Mouse (Mus musculus): ENCODE results near the gene C1rb. TPM values are rescaled to one million over a fixed set of nuclear protein-coding genes. Genes with fewer than 3 reads are reported as not detected.
"Not testable (repeated sequence)": the region's sequence is repeated elsewhere in the genome, so short reads cannot be mapped to it uniquely, and the experiment has no call there.

Gene C1rb
- not detected in 2 replicates for total RNA-seq (2014; rRNA removed)
- not detected in 2 replicates for polyA plus RNA-seq (2015; fragmentation: Nextera tagmentation; extraction: Ambion mirVana)

DNA sequence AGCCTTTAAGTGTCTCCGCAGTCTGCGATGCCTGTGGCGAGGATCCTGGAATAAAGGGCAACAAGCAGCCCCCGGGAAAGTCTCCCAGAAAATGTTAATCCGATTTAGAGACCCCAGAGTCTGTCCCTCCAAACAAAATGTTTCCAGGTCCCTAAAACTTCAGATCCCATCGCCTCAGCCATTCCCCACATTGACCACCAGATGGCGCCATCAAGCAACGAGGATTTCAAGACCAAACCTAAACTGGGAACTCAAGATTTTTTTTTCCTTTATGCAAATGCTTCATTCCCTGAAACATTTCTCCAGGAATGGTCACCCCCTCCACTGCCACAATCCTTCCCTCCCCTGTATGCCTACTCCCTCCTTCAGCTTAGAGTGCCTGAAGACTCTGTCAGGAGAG, at the start of gene C1rb:
Gene C1rb (plus strand): TSS at position 269 of the 400 bp plus-strand sequence.
- 0 out of 2 replicates have a peak within 1 kb of the TSS, but pooled peaks have one; percentile 26 for H3K4me2 ChIP-seq (ENCODE audit: low read depth, low read length, poor library complexity, severe bottlenecking)
- H3K9ac ChIP-seq (replicated peaks; ENCODE audit: low read length, poor library complexity, severe bottlenecking): no peak within 1 kb of the TSS
- no peaks in the 10 kb centered on the region for H3K36me3 ChIP-seq (ENCODE audit: insufficient read depth, low read length)
- peak; percentile 62 for DNase-seq (ENCODE audit: low spot score)
- ATAC-seq (ENCODE audit: low FRiP score): no peak
- no peak within 1 kb of the TSS for H3K4me3 ChIP-seq (ENCODE audit: low read depth, low read length)
- WGBS: 2% methylated on average over 8 of the region's 8 CpGs
- no peaks in the 10 kb centered on the region for H3K4me1 ChIP-seq (ENCODE audit: insufficient read depth, low read length)
- no peaks in the 10 kb centered on the region for H3K9me3 ChIP-seq (ENCODE audit: low read length)
- no peak within 1 kb of the TSS for H3K27ac ChIP-seq (ENCODE audit: low read depth, low read length)
- TF ChIP-seq CTCF (IDR thresholded peaks at IDR 0.05): peak; percentile 90
- no peaks in the 10 kb centered on the region for H3K27me3 ChIP-seq (ENCODE audit: insufficient read depth, low read length)

DNA sequence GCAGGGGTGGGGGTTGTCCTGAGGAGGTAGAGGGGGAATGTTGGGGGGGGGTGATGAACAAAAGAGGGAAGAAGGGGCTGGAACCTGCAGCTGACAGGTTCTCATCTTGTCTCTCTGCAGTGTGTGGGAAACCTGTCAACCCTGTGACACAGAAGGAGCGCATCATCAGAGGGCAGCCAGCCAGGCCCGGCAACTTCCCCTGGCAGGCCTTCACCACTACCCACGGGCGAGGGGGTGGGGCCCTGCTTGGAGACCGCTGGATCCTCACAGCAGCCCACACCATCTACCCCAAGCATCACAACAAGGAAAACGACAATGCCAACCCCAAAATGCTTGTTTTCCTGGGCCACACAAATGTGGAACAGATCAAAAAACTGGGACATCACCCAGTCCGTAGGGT, 48.0 kb upstream of the C1rb start:
- not testable (repeated sequence) for H3K27ac ChIP-seq (ENCODE audit: low read depth, low read length); H3K4me3 ChIP-seq (ENCODE audit: low read depth, low read length); ATAC-seq (ENCODE audit: low FRiP score); H3K4me2 ChIP-seq (ENCODE audit: low read depth, low read length, poor library complexity, severe bottlenecking); H3K9ac ChIP-seq (replicated peaks; ENCODE audit: low read length, poor library complexity, severe bottlenecking); DNase-seq (ENCODE audit: low spot score); H3K36me3 ChIP-seq (ENCODE audit: insufficient read depth, low read length); H3K9me3 ChIP-seq (ENCODE audit: low read length); H3K4me1 ChIP-seq (ENCODE audit: insufficient read depth, low read length); H3K27me3 ChIP-seq (ENCODE audit: insufficient read depth, low read length)
- 70% methylated on average over 7 of the region's 7 CpGs for WGBS

DNA sequence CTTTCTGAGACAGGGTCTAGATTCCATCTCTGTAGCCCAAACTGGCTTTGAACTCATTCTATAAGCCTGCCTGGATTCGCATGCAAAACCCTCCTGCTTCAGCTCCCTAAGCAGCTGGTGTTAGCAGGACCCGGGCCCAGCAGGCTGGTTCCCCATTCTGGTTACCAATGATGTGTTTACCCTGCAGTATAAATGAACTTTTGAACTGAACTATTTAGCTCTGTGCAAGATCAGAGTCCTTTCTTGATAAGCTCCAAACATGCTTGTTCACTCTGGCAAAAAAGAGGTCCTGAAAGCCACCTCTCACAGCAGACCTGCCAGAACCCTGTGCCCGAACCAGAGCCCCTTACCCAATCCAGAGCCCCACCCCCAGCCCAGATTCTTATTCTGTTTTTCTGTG, 42.2 kb upstream of the C1rb start:
- no peak for TF ChIP-seq CTCF (IDR thresholded peaks at IDR 0.05)
- 80% methylated on average over 3 of the region's 3 CpGs for WGBS
- no peak for DNase-seq (ENCODE audit: low spot score)

GRCm38 (mm10) chr6:124531077-124531476, 39.0 kb upstream of the C1rb start:
- no peak for ATAC-seq (ENCODE audit: low FRiP score)
- Histone ChIP-seq H3K9ac (replicated peaks; ENCODE audit: low read length, poor library complexity, severe bottlenecking) (no peak overlapping the region), H3K4me1 (ENCODE audit: insufficient read depth, low read length) (no peaks in the 10 kb centered on the region), H3K27me3 (ENCODE audit: insufficient read depth, low read length) (no peaks in the 10 kb centered on the region), H3K36me3 (ENCODE audit: insufficient read depth, low read length) (no peaks in the 10 kb centered on the region), H3K4me2 (ENCODE audit: low read depth, low read length, poor library complexity, severe bottlenecking) (no peak overlapping the region), H3K27ac (ENCODE audit: low read depth, low read length) (no peak overlapping the region), H3K9me3 (ENCODE audit: low read length) (no peaks in the 10 kb centered on the region), H3K4me3 (ENCODE audit: low read depth, low read length) (no peak overlapping the region)
- no peak for TF ChIP-seq CTCF (IDR thresholded peaks at IDR 0.05)
- DNase-seq (ENCODE audit: low spot score): no peak
- 88% methylated on average over 8 of the region's 8 CpGs for WGBS

More for the DNA sequence above, 42.2 kb upstream of the C1rb start:
- Histone ChIP-seq H3K27ac (ENCODE audit: low read depth, low read length) (no peak overlapping the region), H3K4me3 (ENCODE audit: low read depth, low read length) (no peak overlapping the region), H3K36me3 (ENCODE audit: insufficient read depth, low read length) (no peaks in the 10 kb centered on the region), H3K4me2 (ENCODE audit: low read depth, low read length, poor library complexity, severe bottlenecking) (no peak overlapping the region), H3K4me1 (ENCODE audit: insufficient read depth, low read length) (no peaks in the 10 kb centered on the region), H3K9me3 (ENCODE audit: low read length) (no peaks in the 10 kb centered on the region), H3K27me3 (ENCODE audit: insufficient read depth, low read length) (no peaks in the 10 kb centered on the region), H3K9ac (replicated peaks; ENCODE audit: low read length, poor library complexity, severe bottlenecking) (no peak overlapping the region)
- no peak for ATAC-seq (ENCODE audit: low FRiP score)

DNA sequence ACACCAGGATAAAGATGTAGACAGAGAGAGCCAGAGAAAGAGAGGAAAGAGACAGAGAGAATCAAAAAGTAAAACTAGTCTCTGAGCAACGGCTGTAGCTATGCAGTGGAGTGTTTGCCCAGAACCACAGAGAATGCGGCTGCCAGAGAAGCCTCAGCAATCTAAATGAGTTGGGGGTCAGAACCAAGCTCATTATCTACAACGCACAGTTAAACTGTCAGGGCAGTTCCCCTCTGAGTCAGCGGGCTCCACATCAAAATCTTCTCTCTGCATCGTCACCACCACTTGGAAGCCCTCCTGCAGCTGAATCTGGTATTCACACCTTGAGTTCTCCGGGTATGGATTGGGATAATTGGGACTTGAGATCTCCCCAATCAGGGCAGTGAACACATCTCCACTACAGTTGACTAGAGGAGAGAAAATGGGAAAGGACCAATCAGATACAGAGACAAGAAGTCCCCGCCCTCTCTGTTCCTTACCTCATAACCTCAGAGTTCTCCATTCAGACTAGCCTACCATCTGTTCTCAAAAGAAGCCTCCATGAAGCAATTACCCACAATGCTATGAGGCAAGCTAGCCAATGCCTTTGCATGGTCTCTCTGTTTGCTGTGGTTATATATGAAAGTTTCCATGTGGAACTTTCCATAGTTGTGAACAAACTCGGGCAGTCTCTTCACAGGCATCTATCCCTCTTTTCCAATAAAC, 33.8 kb upstream of the C1rb start:
- ATAC-seq (ENCODE audit: low FRiP score); H3K9ac ChIP-seq (replicated peaks; ENCODE audit: low read length, poor library complexity, severe bottlenecking); H3K27ac ChIP-seq (ENCODE audit: low read depth, low read length); H3K9me3 ChIP-seq (ENCODE audit: low read length); H3K4me1 ChIP-seq (ENCODE audit: insufficient read depth, low read length); H3K4me2 ChIP-seq (ENCODE audit: low read depth, low read length, poor library complexity, severe bottlenecking); H3K36me3 ChIP-seq (ENCODE audit: insufficient read depth, low read length); H3K27me3 ChIP-seq (ENCODE audit: insufficient read depth, low read length); DNase-seq (ENCODE audit: low spot score); H3K4me3 ChIP-seq (ENCODE audit: low read depth, low read length): not testable (repeated sequence)
- 82% methylated on average over 8 of the region's 8 CpGs for WGBS

GRCm38 (mm10) chr6:124541176-124541575, 28.9 kb upstream of the C1rb start:
- 77% methylated on average over 2 of the region's 2 CpGs for WGBS
- not testable (repeated sequence) for H3K4me3 ChIP-seq (ENCODE audit: low read depth, low read length); H3K9ac ChIP-seq (replicated peaks; ENCODE audit: low read length, poor library complexity, severe bottlenecking); H3K4me2 ChIP-seq (ENCODE audit: low read depth, low read length, poor library complexity, severe bottlenecking); H3K4me1 ChIP-seq (ENCODE audit: insufficient read depth, low read length); H3K27ac ChIP-seq (ENCODE audit: low read depth, low read length); DNase-seq (ENCODE audit: low spot score); H3K27me3 ChIP-seq (ENCODE audit: insufficient read depth, low read length); ATAC-seq (ENCODE audit: low FRiP score); H3K36me3 ChIP-seq (ENCODE audit: insufficient read depth, low read length); H3K9me3 ChIP-seq (ENCODE audit: low read length)

All from midbrain, postnatal 0 days (tissue).